Mouse (Mus musculus): ENCODE measurements around the gene Ankmy2. TPM values are rescaled to one million over a fixed set of nuclear protein-coding genes. Genes with fewer than 3 reads are reported as not detected.
A peak's percentile ranks its signal among the peaks of the same experiment; 100 is the strongest.

Ankmy2 gene
- polyA plus RNA-seq (2012; ENCODE audit: insufficient read depth, insufficient read length, missing spikeins): 16.4 and 16.6 TPM in 2 replicates

DNA sequence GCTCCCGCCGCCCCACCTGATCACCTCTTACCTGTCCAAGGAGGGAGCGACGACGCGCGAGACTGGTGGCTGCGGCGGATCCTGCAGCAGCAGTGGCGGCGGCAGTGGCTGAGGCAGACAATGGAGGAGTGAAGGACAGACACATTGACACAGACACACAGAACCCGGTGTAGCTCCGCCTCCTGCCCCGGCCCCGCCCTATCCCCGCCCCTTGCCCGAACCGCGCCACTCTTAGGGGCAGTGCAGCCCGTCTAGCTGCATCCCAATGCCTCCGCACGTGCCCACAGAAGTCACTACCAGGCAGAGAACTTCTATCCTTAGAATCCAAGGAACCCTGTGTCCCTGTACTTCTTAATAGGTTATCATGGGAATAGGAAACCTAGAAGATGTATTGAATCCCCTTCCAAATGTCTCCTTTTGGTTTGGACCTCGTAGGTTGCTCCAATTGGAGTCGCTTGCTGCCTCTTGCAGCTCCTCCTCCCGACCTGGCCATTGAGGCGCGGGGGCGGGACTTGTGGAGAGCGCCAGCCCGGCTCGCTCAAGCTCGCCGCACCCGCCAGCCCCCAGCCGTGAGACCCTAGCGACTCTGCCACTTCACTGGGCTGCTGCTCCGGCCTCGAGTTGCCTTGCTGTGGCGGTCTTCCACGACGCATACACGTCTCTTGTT, at the start of gene Ankmy2:
Ankmy2 (plus strand) TSS at position 478 of the 667 bp plus-strand sequence.
- Histone ChIP-seq H3K4me3 (ENCODE audit: insufficient read depth, low read depth, low read length) (peak within 1 kb of the TSS; percentile 96), H3K27ac (replicated peaks; ENCODE audit: low read depth, low read length) (peak within 1 kb of the TSS; percentile 97), H3K4me1 (ENCODE audit: control insufficient read depth, insufficient read depth, insufficient read length, low read length) (peaks cover 5% of the 10 kb centered on the region; the same call in 1 of the 2 replicates)

- Histone ChIP-seq H3K27ac (replicated peaks; ENCODE audit: low read depth, low read length) (no peak overlapping the region), H3K4me1 (ENCODE audit: control insufficient read depth, insufficient read depth, insufficient read length, low read length) (no peaks in the 10 kb centered on the region), H3K4me3 (ENCODE audit: insufficient read depth, low read depth, low read length) (no peak overlapping the region)
These were observed 48.5 kb upstream of the Ankmy2 start for GRCm38 (mm10) chr12:36108442-36108841.

GRCm38 (mm10) chr12:36110457-36110856, 46.5 kb upstream of the Ankmy2 start:
- Histone ChIP-seq H3K27ac (replicated peaks; ENCODE audit: low read depth, low read length) (no peak overlapping the region), H3K4me1 (ENCODE audit: control insufficient read depth, insufficient read depth, insufficient read length, low read length) (peaks cover 2% of the 10 kb centered on the region; the same call in 1 of the 2 replicates), H3K4me3 (ENCODE audit: insufficient read depth, low read depth, low read length) (no peak overlapping the region)

GRCm38 (mm10) chr12:36111110-36111509, 45.8 kb upstream of the Ankmy2 start:
- Histone ChIP-seq H3K27ac (replicated peaks; ENCODE audit: low read depth, low read length) (no peak overlapping the region), H3K4me1 (ENCODE audit: control insufficient read depth, insufficient read depth, insufficient read length, low read length) (peaks cover 2% of the 10 kb centered on the region; the same call in 1 of the 2 replicates), H3K4me3 (ENCODE audit: insufficient read depth, low read depth, low read length) (no peak overlapping the region)

GRCm38 (mm10) chr12:36112081-36112480, 44.8 kb upstream of the Ankmy2 start:
- H3K27ac ChIP-seq (replicated peaks; ENCODE audit: low read depth, low read length): no peak overlapping the region
- H3K4me1 ChIP-seq (ENCODE audit: control insufficient read depth, insufficient read depth, insufficient read length, low read length): peaks cover 2% of the 10 kb centered on the region; the same call in 1 of the 2 replicates
- H3K4me3 ChIP-seq (ENCODE audit: insufficient read depth, low read depth, low read length): no peak overlapping the region

DNA sequence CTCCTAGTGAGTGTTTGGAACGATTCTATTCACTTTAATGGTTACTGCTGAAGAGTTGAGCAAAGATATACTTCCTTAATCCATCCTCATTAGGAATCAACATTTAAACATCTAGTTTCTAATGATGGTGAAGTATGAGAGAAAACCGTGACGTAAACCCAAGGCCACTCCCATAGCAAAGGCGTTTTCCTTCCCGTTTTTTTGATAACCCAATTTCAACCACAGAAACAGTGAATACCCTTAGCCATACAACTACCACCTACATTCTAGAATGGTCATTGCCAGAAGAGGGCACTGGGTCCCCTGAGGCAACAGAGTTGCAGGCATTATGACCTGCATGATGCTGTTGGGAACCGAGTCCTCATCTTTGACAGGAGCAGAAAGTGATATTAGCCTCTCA, 39.8 kb upstream of the Ankmy2 start:
- peaks cover 2% of the 10 kb centered on the region; the same call in 1 of the 2 replicates for H3K4me1 ChIP-seq (ENCODE audit: control insufficient read depth, insufficient read depth, insufficient read length, low read length)
- H3K27ac ChIP-seq (replicated peaks; ENCODE audit: low read depth, low read length): no peak overlapping the region
- no peak overlapping the region for H3K4me3 ChIP-seq (ENCODE audit: insufficient read depth, low read depth, low read length)

DNA sequence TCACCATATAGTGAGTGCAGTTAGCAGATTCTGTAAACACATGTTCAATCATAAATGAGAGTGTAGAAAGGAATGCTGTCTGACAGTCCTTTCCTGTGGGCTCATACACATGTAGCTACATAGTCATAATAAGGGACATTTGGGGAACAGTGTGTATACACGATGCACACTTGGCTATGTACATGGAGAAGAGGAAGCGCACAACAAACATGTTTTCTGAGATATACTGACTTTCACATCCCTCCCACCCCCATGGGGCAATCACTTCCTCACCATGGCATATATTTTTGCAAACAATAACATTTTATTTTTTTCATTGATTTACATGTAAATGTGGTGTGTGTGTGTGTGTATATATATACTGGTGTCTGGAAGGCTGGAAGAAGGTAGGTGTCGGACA, 37.7 kb upstream of the Ankmy2 start:
- Histone ChIP-seq H3K4me3 (ENCODE audit: insufficient read depth, low read depth, low read length) (no peak overlapping the region), H3K4me1 (ENCODE audit: control insufficient read depth, insufficient read depth, insufficient read length, low read length) (peaks cover 2% of the 10 kb centered on the region; the same call in 1 of the 2 replicates)

DNA sequence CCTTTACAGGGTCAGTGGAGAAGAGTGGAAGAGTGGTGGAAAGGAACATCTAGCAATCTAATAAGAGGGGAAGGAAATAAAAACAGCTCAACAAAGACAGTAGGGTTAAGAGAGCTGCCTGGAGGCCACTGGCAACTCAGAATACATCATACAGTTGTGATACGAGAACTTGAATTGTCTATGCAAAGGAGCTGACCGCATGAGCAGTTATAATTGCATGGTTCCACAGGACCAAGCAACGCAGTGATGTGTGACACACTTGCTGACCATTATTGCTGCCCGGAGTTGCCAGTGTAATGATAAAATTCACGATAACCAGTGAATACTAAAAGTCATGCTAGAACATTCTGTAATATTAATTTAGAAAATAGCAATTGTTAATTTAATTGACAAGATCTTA, 30.9 kb upstream of the Ankmy2 start:
- Histone ChIP-seq H3K27ac (replicated peaks; ENCODE audit: low read depth, low read length) (no peak overlapping the region), H3K4me1 (ENCODE audit: control insufficient read depth, insufficient read depth, insufficient read length, low read length) (no peaks in the 10 kb centered on the region), H3K4me3 (ENCODE audit: insufficient read depth, low read depth, low read length) (no peak overlapping the region)

More for the DNA sequence above, 37.7 kb upstream of the Ankmy2 start:
- no peak overlapping the region for H3K27ac ChIP-seq (replicated peaks; ENCODE audit: low read depth, low read length)

GRCm38 (mm10) chr12:36129826-36130225, 27.1 kb upstream of the Ankmy2 start:
- Histone ChIP-seq H3K4me3 (ENCODE audit: insufficient read depth, low read depth, low read length) (no peak overlapping the region), H3K4me1 (ENCODE audit: control insufficient read depth, insufficient read depth, insufficient read length, low read length) (peaks cover 13% of the 10 kb centered on the region; the same call in 1 of the 2 replicates), H3K27ac (replicated peaks; ENCODE audit: low read depth, low read length) (no peak overlapping the region)

- Histone ChIP-seq H3K27ac (replicated peaks; ENCODE audit: low read depth, low read length) (0 out of 2 replicates have a peak overlapping the region, but pooled peaks have one; percentile 23), H3K4me1 (ENCODE audit: control insufficient read depth, insufficient read depth, insufficient read length, low read length) (peaks cover 13% of the 10 kb centered on the region; the same call in 1 of the 2 replicates), H3K4me3 (ENCODE audit: insufficient read depth, low read depth, low read length) (no peak overlapping the region)
These were observed 24.7 kb upstream of the Ankmy2 start for GRCm38 (mm10) chr12:36132254-36132653.

DNA sequence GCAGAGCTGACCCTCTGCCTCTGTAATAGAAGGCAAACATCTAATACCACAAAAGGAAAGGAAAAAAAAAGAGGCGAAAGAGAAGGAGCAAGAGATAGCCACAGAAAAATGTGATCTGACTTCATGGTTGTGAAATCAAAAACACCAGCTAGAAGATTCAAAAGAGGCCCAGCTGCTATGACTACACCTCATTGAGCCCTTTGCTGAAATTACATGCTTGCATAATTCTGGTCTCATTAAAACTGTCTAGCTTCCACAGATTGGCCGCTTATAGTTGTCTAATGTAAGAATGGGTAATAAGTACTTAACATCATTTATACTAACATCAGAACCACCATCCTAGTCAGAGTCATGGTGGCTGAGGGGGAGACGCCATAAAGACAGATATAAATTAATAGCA, 24.2 kb upstream of the Ankmy2 start:
- Histone ChIP-seq H3K27ac (replicated peaks; ENCODE audit: low read depth, low read length) (0 out of 2 replicates have a peak overlapping the region, but pooled peaks have one; percentile 23), H3K4me3 (ENCODE audit: insufficient read depth, low read depth, low read length) (no peak overlapping the region), H3K4me1 (ENCODE audit: control insufficient read depth, insufficient read depth, insufficient read length, low read length) (peaks cover 13% of the 10 kb centered on the region; the same call in 1 of the 2 replicates)

GRCm38 (mm10) chr12:36133547-36133946, 23.4 kb upstream of the Ankmy2 start:
- Histone ChIP-seq H3K4me3 (ENCODE audit: insufficient read depth, low read depth, low read length) (no peak overlapping the region), H3K27ac (replicated peaks; ENCODE audit: low read depth, low read length) (peak overlapping the region; percentile 80), H3K4me1 (ENCODE audit: control insufficient read depth, insufficient read depth, insufficient read length, low read length) (peaks cover 13% of the 10 kb centered on the region; the same call in 1 of the 2 replicates)

- peak overlapping the region; percentile 80; the same call in 1 of the 2 replicates for H3K27ac ChIP-seq (replicated peaks; ENCODE audit: low read depth, low read length)
- H3K4me3 ChIP-seq (ENCODE audit: insufficient read depth, low read depth, low read length): no peak overlapping the region
- H3K4me1 ChIP-seq (ENCODE audit: control insufficient read depth, insufficient read depth, insufficient read length, low read length): peaks cover 13% of the 10 kb centered on the region; the same call in 1 of the 2 replicates
These were observed 22.8 kb upstream of the Ankmy2 start for GRCm38 (mm10) chr12:36134111-36134510.

DNA sequence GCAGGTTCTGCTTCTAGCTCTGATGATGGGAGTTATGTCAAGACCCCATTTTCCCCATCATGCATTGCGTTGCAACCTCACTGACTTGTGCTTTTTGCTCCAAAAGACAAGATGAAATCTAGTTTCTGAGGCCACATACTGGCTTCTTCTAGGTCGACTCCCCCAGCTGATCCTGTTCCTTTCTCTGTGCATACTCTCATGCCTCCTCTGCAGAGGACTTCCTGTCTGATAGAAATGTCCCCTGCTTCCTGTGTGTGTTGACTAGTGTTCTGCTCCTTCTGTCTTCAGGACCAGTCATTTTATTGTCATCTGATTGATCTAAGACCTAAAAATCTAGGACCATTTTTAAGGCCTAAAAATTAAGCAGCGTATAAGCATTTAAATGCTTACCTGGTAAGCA, 21.5 kb upstream of the Ankmy2 start:
- Histone ChIP-seq H3K4me3 (ENCODE audit: insufficient read depth, low read depth, low read length) (no peak overlapping the region), H3K4me1 (ENCODE audit: control insufficient read depth, insufficient read depth, insufficient read length, low read length) (peaks cover 13% of the 10 kb centered on the region; the same call in 1 of the 2 replicates), H3K27ac (replicated peaks; ENCODE audit: low read depth, low read length) (no peak overlapping the region)

- no peak overlapping the region for H3K27ac ChIP-seq (replicated peaks; ENCODE audit: low read depth, low read length)
- peaks cover 13% of the 10 kb centered on the region; the same call in 1 of the 2 replicates for H3K4me1 ChIP-seq (ENCODE audit: control insufficient read depth, insufficient read depth, insufficient read length, low read length)
- H3K4me3 ChIP-seq (ENCODE audit: insufficient read depth, low read depth, low read length): no peak overlapping the region
These were observed 20.6 kb upstream of the Ankmy2 start for GRCm38 (mm10) chr12:36136285-36136684.

DNA sequence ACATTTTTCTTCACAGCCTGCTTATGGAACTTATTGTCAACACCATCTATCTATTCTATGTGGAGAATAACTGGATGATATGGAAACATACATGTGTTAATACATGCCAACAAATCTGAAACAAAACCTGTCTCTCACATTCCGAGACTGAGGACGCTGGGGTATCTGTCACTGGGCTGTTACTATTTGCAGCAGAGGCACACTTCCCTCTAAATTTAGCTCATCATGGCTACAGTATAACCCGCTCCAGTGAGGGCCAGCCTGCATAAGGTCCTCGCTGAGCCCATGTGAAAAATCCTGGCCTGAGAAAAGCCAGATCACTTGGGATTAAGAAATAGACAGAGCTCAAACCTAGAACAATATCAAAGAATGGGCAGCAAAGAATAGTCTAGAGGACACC, 19.7 kb upstream of the Ankmy2 start:
- Histone ChIP-seq H3K4me1 (ENCODE audit: control insufficient read depth, insufficient read depth, insufficient read length, low read length) (peaks cover 13% of the 10 kb centered on the region; the same call in 1 of the 2 replicates), H3K4me3 (ENCODE audit: insufficient read depth, low read depth, low read length) (no peak overlapping the region), H3K27ac (replicated peaks; ENCODE audit: low read depth, low read length) (no peak overlapping the region)

Data from brown adipose tissue, adult 24 weeks (tissue).